Mouse (Mus musculus): ENCODE data around the gene Trim14. TPM values are rescaled to one million over a fixed set of nuclear protein-coding genes. Genes with fewer than 3 reads are reported as not detected.

Gene Trim14
- total and polyA plus RNA-seq, 2 experiments from 2014 or later = 0.75 to 1.8 TPM

DNA sequence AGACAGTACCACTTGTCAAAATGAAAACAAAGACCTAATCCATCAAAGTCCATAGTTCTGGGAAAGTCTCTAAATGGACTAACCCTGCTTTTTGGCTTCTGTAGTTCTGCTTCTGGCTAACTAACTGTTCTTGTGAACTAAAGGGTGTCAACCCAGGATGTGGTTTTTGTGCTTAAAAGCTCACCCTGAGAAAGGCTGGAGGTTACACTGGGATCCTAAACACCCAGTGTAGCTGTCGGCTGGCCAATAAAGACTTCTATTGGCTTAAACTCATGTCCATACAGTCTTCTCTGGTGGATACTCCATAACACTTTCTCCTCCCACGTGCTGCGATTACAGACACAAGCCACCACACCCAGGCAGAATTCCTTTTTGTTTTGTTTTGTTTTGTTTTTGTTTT lies 9.7 kb downstream of the Trim14 start:
- no peak for ATAC-seq (ENCODE audit: low FRiP score)
- no peaks in the 10 kb centered on the region for H3K36me3 ChIP-seq (ENCODE audit: insufficient read depth, low read length)
- no peak overlapping the region for H3K27ac ChIP-seq (ENCODE audit: low read depth, low read length)
- DNase-seq (ENCODE audit: low spot score) = no peak
- 95% methylated on average over 3 of the region's 3 CpGs for WGBS
- H3K9ac ChIP-seq (replicated peaks; ENCODE audit: low read length, poor library complexity, severe bottlenecking) = no peak overlapping the region
- no peak overlapping the region for H3K4me3 ChIP-seq (ENCODE audit: low read depth, low read length)
- no peaks in the 10 kb centered on the region for H3K4me1 ChIP-seq (ENCODE audit: insufficient read depth, low read length)
- TF ChIP-seq CTCF (IDR thresholded peaks at IDR 0.05) = no peak
- H3K9me3 ChIP-seq (ENCODE audit: low read length) = no peaks in the 10 kb centered on the region
- no peaks in the 10 kb centered on the region for H3K27me3 ChIP-seq (ENCODE audit: insufficient read depth, low read length)
- H3K4me2 ChIP-seq (ENCODE audit: low read depth, low read length, poor library complexity, severe bottlenecking) = no peak overlapping the region

DNA sequence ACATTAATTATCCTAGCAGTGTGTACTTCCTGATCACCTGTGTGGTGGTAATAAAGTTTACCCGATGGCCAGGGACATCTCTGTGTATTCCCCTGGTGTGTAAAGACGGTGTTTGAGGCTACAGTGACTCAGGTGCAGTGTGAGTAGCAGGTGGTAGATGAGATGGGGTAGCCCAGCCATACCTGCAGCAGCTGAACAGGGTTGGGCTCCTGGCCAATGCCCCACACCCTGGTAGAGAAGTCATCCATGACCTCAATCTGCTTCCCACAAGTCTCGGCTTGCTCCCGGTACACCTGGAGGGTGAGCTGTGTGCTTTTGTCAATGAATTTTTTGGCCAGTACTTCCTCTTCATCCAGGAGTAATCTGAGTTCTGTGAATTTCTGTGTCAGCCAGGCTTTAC lies 12.6 kb downstream of the Trim14 start:
- Histone ChIP-seq H3K4me2 (ENCODE audit: low read depth, low read length, poor library complexity, severe bottlenecking) (no peak overlapping the region), H3K27me3 (ENCODE audit: insufficient read depth, low read length) (no peaks in the 10 kb centered on the region), H3K36me3 (ENCODE audit: insufficient read depth, low read length) (no peaks in the 10 kb centered on the region), H3K9ac (replicated peaks; ENCODE audit: low read length, poor library complexity, severe bottlenecking) (no peak overlapping the region), H3K9me3 (ENCODE audit: low read length) (no peaks in the 10 kb centered on the region), H3K4me3 (ENCODE audit: low read depth, low read length) (no peak overlapping the region), H3K27ac (ENCODE audit: low read depth, low read length) (no peak overlapping the region), H3K4me1 (ENCODE audit: insufficient read depth, low read length) (no peaks in the 10 kb centered on the region)
- ATAC-seq (ENCODE audit: low FRiP score) (no peak), DNase-seq (ENCODE audit: low spot score) (no peak)
- no peak for TF ChIP-seq CTCF (IDR thresholded peaks at IDR 0.05)
- 90% methylated on average over 4 of the region's 4 CpGs for WGBS

DNA sequence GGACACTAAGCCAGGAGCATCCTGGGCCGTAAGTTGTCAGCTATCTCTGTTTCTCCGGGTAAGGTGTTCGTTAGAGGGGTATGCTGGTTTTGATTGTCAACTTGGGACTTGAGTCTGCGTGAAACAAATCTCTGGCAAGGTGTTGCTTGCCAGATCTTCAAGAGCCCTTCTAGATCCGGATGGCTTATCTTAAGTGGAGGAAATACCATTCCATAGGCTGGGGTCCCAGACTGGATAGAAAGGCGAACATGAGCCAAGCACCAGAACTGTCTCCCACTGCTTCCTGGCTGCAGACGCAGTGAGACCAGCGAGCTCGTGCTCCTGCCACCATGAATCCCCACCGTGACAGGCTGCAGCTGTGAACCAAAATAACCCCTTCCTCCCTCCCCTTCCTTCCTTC lies 14.5 kb downstream of the Trim14 start:
- TF ChIP-seq CTCF (IDR thresholded peaks at IDR 0.05) = no peak
- 89% methylated on average over 10 of the region's 10 CpGs for WGBS

DNA sequence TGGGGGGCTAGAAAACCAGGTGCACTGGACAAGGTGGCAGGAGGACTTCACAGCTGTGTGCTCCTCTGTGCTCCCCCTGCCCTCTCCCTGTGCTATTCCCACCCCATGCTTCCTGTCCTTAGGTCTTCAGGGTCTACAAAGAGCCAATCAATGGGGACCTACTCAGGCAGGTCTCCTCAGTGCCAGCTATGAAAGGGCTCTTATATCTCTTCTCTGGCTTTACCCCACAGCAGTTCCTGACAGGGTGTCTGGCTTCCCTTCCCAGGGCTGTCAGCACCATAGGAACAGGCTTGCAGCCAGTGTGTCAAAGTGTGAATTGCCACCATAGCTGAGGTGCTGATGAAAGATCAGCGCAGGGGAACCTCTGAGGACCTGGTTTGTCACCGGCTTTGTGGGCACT lies 15.4 kb downstream of the Trim14 start:
- Histone ChIP-seq H3K27me3 (ENCODE audit: insufficient read depth, low read length) (no peaks in the 10 kb centered on the region), H3K36me3 (ENCODE audit: insufficient read depth, low read length) (no peaks in the 10 kb centered on the region), H3K4me2 (ENCODE audit: low read depth, low read length, poor library complexity, severe bottlenecking) (no peak overlapping the region), H3K27ac (ENCODE audit: low read depth, low read length) (no peak overlapping the region), H3K4me1 (ENCODE audit: insufficient read depth, low read length) (no peaks in the 10 kb centered on the region), H3K9me3 (ENCODE audit: low read length) (no peaks in the 10 kb centered on the region), H3K4me3 (ENCODE audit: low read depth, low read length) (no peak overlapping the region), H3K9ac (replicated peaks; ENCODE audit: low read length, poor library complexity, severe bottlenecking) (no peak overlapping the region)
- no peak for DNase-seq (ENCODE audit: low spot score)
- WGBS = 86% methylated on average over 2 of the region's 2 CpGs
- ATAC-seq (ENCODE audit: low FRiP score) = no peak
- TF ChIP-seq CTCF (IDR thresholded peaks at IDR 0.05) = no peak

More for the DNA sequence above, 14.5 kb downstream of the Trim14 start:
- Histone ChIP-seq H3K27ac (ENCODE audit: low read depth, low read length) (no peak overlapping the region), H3K9ac (replicated peaks; ENCODE audit: low read length, poor library complexity, severe bottlenecking) (no peak overlapping the region), H3K9me3 (ENCODE audit: low read length) (no peaks in the 10 kb centered on the region), H3K4me3 (ENCODE audit: low read depth, low read length) (no peak overlapping the region), H3K4me1 (ENCODE audit: insufficient read depth, low read length) (no peaks in the 10 kb centered on the region), H3K4me2 (ENCODE audit: low read depth, low read length, poor library complexity, severe bottlenecking) (no peak overlapping the region), H3K36me3 (ENCODE audit: insufficient read depth, low read length) (no peaks in the 10 kb centered on the region), H3K27me3 (ENCODE audit: insufficient read depth, low read length) (no peaks in the 10 kb centered on the region)
- DNase-seq (ENCODE audit: low spot score) (no peak), ATAC-seq (ENCODE audit: low FRiP score) (no peak)

DNA sequence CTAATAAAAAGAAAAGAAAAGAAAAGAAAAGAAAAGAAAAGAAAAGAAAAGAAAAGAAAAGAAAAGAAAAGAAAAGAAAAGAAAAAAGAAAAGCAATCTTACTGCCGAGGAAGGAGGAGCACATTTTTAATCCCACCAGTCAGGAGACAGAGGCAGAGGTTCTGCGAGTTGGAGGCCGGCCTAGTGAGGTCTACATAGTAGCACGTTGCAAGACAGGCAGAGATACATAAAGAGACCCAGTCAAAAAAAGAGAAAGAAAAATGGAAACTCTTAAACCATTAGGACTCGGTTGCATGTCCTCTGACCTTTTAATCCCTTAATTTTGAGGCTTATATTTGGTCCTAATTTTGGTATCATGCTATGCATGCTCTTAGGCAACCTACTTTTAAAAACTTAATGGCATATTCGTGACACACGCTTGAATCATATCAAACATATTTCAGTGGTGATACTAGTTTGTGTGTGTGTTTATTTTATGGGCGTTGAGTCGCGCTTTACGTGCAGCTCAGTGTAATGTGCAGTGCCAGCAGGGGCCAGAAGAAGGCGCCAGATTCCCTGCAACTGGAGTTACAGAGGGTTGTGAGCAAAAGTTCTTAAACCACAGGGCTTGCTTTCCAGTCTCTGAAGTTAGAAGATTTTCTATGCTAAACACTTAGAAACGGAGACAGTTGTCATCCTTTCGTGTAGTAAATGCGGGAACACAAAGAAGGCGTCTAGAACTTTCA lies 28.0 kb downstream of the Trim14 start:
- no peak overlapping the region for H3K27ac ChIP-seq (ENCODE audit: low read depth, low read length)
- H3K27me3 ChIP-seq (ENCODE audit: insufficient read depth, low read length) = no peaks in the 10 kb centered on the region
- H3K36me3 ChIP-seq (ENCODE audit: insufficient read depth, low read length) = 0 out of 2 replicates have a peak, but pooled peaks cover 5% of the 10 kb centered on the region
- no peak overlapping the region for H3K9ac ChIP-seq (replicated peaks; ENCODE audit: low read length, poor library complexity, severe bottlenecking)
- WGBS = 11% methylated on average over 16 of the region's 16 CpGs
- DNase-seq (ENCODE audit: low spot score) (peak; percentile 70), ATAC-seq (ENCODE audit: low FRiP score) (no peak)
- peak overlapping the region; percentile 76; the same call in 1 of the 2 replicates for H3K4me2 ChIP-seq (ENCODE audit: low read depth, low read length, poor library complexity, severe bottlenecking)
- no peaks in the 10 kb centered on the region for H3K9me3 ChIP-seq (ENCODE audit: low read length)
- peak; percentile 80 for TF ChIP-seq CTCF (IDR thresholded peaks at IDR 0.05)
- peak overlapping the region; percentile 60; the same call in 1 of the 2 replicates for H3K4me3 ChIP-seq (ENCODE audit: low read depth, low read length)
- H3K4me1 ChIP-seq (ENCODE audit: insufficient read depth, low read length) = no peaks in the 10 kb centered on the region

DNA sequence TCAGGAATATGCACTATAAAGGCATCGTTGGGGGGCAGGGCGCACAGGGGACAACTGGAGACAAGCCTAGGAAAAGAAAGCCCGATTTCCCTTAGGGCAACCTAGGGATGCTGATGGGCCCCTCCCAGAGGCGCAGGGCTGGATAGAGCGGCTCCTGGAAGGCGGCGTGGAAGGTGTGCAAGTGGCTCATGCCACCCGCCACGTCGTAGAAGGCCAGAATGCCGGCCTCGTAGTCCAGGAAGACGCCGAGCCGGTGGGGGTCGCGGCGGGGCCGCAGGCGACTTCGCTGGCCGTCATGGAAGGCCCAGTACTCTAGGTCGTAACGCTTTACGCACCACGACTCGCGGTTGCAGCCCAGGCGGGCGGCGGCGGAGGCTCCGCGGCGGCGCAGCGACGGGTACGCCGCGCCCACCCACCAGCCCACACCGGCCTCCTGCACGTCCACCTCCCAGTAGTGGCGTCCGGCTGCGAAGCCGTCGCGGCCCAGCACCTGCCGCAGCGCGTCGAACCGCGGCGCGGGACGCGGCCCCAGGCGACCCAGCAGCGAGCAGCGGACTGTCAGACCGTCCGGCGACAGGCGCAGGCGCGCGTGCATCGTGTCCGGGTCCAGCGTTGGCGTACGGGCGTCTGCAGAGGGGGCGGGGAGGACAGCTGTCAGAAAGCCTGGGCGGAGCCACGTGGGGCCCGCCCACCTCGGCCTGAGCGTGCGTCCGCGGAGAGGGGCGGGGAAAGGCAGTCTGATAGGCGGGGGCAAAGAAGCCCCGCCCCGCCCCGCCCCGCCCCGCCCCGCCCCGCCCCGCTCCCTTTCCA lies 28.9 kb downstream of the Trim14 start:
- H3K9me3 ChIP-seq (ENCODE audit: low read length) = no peaks in the 10 kb centered on the region
- DNase-seq (ENCODE audit: low spot score) (peak; percentile 96), ATAC-seq (ENCODE audit: low FRiP score) (peak; percentile 92)
- no peak for TF ChIP-seq CTCF (IDR thresholded peaks at IDR 0.05)
- peak overlapping the region; percentile 76 for H3K4me2 ChIP-seq (ENCODE audit: low read depth, low read length, poor library complexity, severe bottlenecking)
- H3K27ac ChIP-seq (ENCODE audit: low read depth, low read length) = peak overlapping the region; percentile 69
- H3K4me1 ChIP-seq (ENCODE audit: insufficient read depth, low read length) = no peaks in the 10 kb centered on the region
- peak overlapping the region; percentile 60 for H3K4me3 ChIP-seq (ENCODE audit: low read depth, low read length)
- H3K9ac ChIP-seq (replicated peaks; ENCODE audit: low read length, poor library complexity, severe bottlenecking) = peak overlapping the region; percentile 67
- H3K36me3 ChIP-seq (ENCODE audit: insufficient read depth, low read length) = peaks cover 13% of the 10 kb centered on the region
- WGBS = under 1% methylated on average over 75 of the region's 94 CpGs
- no peaks in the 10 kb centered on the region for H3K27me3 ChIP-seq (ENCODE audit: insufficient read depth, low read length)

Measured in midbrain, postnatal 0 days (tissue).